Mouse (Mus musculus) frontal cortex, adult 2 months (tissue): ENCODE measurements around the gene Abcb11. TPM values are rescaled to one million over a fixed set of nuclear protein-coding genes. Genes with fewer than 3 reads are reported as not detected.

Source experiments
- DNase-seq, 2 experiments: peaks; one replicate each; pipeline ENCODE4 v3.0.0; 2022; ENCODE audit warnings: low spot score in 1 of 2; ENCODE audit errors: extremely low spot score in 1 of 2
- polyA plus RNA-seq: library from polyadenylated mRNA; depleted of rRNA; stranded (reverse); fragments of >200 nt; gene quantifications from 2 replicates; pipeline ENCODE4 v1.2.3, GENCODE M21; 2012; rRNA removed

The Abcb11 gene
- polyA plus RNA-seq, 1 experiment: 0.12 TPM

DNA sequence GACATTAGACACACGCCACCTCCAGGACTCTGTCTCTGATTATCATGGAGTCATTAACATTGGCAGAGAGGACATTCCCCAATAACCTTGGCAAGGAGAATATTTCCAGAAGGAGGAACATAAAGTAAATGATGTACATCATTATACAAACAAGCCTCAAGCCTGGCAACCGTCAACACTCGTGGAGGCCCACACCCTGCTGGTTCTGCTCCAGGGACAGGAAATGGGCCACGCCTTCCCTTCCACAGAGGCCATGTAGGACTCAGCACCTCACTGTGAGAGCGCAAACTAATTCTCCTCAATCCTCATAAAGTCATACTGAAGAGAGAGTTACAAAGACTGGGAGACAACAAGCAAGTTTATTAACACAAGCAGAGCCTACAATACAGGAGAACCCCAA is 148.9 kb downstream of the Abcb11 start:
- DNase-seq: no peak

DNA sequence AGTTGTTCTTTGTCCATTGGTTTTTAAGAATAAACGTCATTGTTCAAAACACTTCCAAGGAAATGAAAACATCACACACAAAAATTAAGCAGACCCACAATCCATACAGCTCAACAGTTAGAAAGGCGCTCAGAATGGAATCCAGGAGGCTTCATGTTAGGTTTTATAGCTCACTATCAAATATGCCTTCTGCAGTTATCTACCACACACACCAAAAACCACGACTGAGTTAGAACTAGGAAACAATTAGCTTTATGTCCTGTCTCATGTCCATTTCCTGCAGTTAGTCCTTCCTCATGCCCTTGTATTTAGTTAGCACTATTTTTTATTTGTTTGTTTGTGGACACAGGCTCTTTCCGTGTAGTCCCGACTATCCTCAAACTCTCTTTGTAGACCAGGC is 151.4 kb downstream of the Abcb11 start:
- no peak for DNase-seq

- no peak for DNase-seq
Measured at GRCm38 (mm10) chr2:69189222-69189621, 153.2 kb downstream of the Abcb11 start.

GRCm38 (mm10) chr2:69188732-69189131 is 153.7 kb downstream of the Abcb11 start:
- DNase-seq: peak; percentile 58 to 77

Other genes starting within 250 kb of the Abcb11 start
- gene Nostrin, start 206.8 kb downstream of the Abcb11 start, polyA plus RNA-seq: 2.9 and 3.2 TPM in 2 replicates
- gene Spc25, start 136.4 kb downstream of the Abcb11 start, polyA plus RNA-seq: 1.00 and 1.1 TPM in 2 replicates
- 0.08 TPM in 1 of 2 replicates, not detected in the other for gene G6pc2, start 131.5 kb downstream of the Abcb11 start, polyA plus RNA-seq
- gene Dhrs9, start 37.8 kb upstream of the Abcb11 start, polyA plus RNA-seq: 0.18 and 0.19 TPM in 2 replicates
- gene Lrp2, start 243.4 kb upstream of the Abcb11 start, polyA plus RNA-seq: 0.06 and 0.11 TPM in 2 replicates